Mouse (Mus musculus): Measurements from ENCODE around the gene Mok. TPM values are rescaled to one million over a fixed set of nuclear protein-coding genes. Genes with fewer than 3 reads are reported as not detected.

The Mok gene
- total RNA-seq, 1 experiment = 14.9 TPM

DNA sequence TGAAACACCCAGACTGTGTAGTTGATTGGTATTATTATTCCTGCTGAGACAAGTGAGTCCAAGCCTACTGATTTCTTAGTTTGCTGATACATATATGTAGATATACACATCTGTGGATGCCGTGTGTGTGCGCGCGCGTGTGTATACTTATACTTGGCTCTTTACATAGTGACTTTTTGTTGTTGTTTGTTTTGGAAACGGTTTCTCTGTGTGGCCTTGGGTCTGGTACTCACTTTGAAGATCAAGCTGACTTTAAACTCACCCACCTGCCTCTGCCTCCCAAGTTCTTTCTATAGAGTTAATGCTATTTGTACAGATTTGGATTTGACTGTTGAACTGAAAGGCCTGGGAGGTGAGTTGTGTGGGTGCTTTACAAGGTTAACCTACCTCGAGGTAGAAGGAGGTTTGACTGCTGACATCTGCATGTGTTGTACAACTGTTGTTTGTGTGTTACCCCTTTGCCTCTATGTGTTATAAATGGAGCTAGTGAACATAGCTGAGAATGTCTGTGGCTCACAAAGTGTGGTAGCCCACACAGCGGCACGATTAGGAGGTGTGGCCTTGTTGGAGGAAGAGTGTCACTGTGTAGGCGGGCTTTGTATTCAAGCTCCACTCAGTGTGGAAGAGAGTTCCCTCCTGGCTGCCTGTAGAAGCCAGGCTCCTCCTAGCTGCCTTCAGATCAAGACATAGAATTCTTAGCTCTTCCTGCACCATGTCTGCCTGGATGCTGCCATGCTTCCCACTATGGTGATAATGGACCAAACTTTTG, 70.1 kb downstream of the Mok start:
- in situ Hi-C loops (cut with MboI; ENCODE audit: low sequenced_read_pairs in 2 of 2, unreplicated experiment in 2 of 2) = no loop called here
- no peak for DNase-seq (ENCODE audit: low read depth, low spot score)
- H3K9me3 ChIP-seq (ENCODE audit: control insufficient read depth, insufficient read depth, low read depth, low read length) = no peaks in the 10 kb centered on the region
- no peaks in the 10 kb centered on the region for H3K36me3 ChIP-seq (ENCODE audit: control insufficient read depth, insufficient read depth, low read length, poor library complexity, severe bottlenecking)
- TF ChIP-seq HCFC1 (IDR thresholded peaks at IDR 0.05; ENCODE audit: borderline replicate concordance, insufficient read depth, low read length) = no peak
- no peak for TF ChIP-seq CHD2 (IDR thresholded peaks at IDR 0.05; ENCODE audit: low read depth, low read length)
- TF ChIP-seq ZC3H11A (IDR thresholded peaks at IDR 0.05; ENCODE audit: borderline replicate concordance, low read depth, low read length) = no peak
- TF ChIP-seq ZNF384 (IDR thresholded peaks at IDR 0.05; ENCODE audit: low read depth, low read length) = no peak
- no peak for TF ChIP-seq MAFK (IDR thresholded peaks at IDR 0.05; ENCODE audit: insufficient read depth, low read depth, low read length)
- H3K27ac ChIP-seq (ENCODE audit: insufficient read depth, low read depth, low read length, poor library complexity, severe bottlenecking) = no peak overlapping the region
- H3K4me1 ChIP-seq (ENCODE audit: control insufficient read depth in 2 of 2, insufficient read depth in 2 of 2, low read length in 2 of 2, poor library complexity in 1 of 2) = no peaks in the 10 kb centered on the region
- no peak overlapping the region for H3K9ac ChIP-seq (ENCODE audit: insufficient read depth, low read depth, low read length, poor library complexity, severe bottlenecking)
- H3K4me3 ChIP-seq (ENCODE audit: insufficient read depth in 1 of 2, low read depth in 1 of 2, low read length in 2 of 2, poor library complexity in 1 of 2, severe bottlenecking in 1 of 2) = no peak overlapping the region

DNA sequence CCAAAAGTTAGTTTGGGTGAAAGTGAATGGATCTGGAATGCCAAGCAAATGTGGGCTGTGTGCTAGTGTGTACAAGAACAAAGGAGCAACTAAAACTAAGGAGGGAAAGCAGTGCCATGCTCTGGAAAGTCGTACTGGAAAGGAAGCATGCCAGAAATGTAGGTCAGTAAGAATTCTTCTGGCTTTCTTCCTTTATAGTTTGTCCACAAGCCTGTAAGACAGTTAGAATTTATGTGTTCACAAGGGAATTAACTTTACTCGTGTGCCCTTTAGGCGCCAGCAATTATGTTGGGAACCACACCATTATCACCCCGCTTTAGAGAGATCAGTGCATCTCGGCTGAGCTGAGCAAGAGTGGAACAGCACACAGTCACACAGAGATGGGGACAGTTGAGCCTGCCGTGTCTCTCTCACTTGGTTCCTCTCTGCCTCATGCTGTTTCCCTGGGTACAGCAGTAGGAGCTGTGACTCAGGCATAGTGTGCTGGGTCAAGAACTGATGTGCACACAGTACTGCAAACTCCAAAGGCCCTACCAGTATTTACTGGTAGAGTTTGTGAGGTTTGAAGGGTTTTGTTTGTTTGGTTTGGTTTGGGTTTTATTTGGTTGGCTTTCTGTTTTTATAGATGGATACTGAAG, 71.0 kb downstream of the Mok start:
- no peak overlapping the region for H3K4me3 ChIP-seq (ENCODE audit: insufficient read depth in 1 of 2, low read depth in 1 of 2, low read length in 2 of 2, poor library complexity in 1 of 2, severe bottlenecking in 1 of 2)
- no peaks in the 10 kb centered on the region for H3K9me3 ChIP-seq (ENCODE audit: control insufficient read depth, insufficient read depth, low read depth, low read length)
- no peaks in the 10 kb centered on the region for H3K4me1 ChIP-seq (ENCODE audit: control insufficient read depth in 2 of 2, insufficient read depth in 2 of 2, low read length in 2 of 2, poor library complexity in 1 of 2)
- no peak for TF ChIP-seq HCFC1 (IDR thresholded peaks at IDR 0.05; ENCODE audit: borderline replicate concordance, insufficient read depth, low read length)
- no peak for TF ChIP-seq ZC3H11A (IDR thresholded peaks at IDR 0.05; ENCODE audit: borderline replicate concordance, low read depth, low read length)
- TF ChIP-seq MAFK (IDR thresholded peaks at IDR 0.05; ENCODE audit: insufficient read depth, low read depth, low read length) = no peak
- no peak for TF ChIP-seq ZNF384 (IDR thresholded peaks at IDR 0.05; ENCODE audit: low read depth, low read length)
- no peak for TF ChIP-seq CHD2 (IDR thresholded peaks at IDR 0.05; ENCODE audit: low read depth, low read length)
- DNase-seq (ENCODE audit: low read depth, low spot score) = no peak
- no peaks in the 10 kb centered on the region for H3K36me3 ChIP-seq (ENCODE audit: control insufficient read depth, insufficient read depth, low read length, poor library complexity, severe bottlenecking)
- in situ Hi-C loops (cut with MboI; ENCODE audit: low sequenced_read_pairs in 2 of 2, unreplicated experiment in 2 of 2) = no loop called here
- H3K9ac ChIP-seq (ENCODE audit: insufficient read depth, low read depth, low read length, poor library complexity, severe bottlenecking) = no peak overlapping the region
- H3K27ac ChIP-seq (ENCODE audit: insufficient read depth, low read depth, low read length, poor library complexity, severe bottlenecking) = no peak overlapping the region

DNA sequence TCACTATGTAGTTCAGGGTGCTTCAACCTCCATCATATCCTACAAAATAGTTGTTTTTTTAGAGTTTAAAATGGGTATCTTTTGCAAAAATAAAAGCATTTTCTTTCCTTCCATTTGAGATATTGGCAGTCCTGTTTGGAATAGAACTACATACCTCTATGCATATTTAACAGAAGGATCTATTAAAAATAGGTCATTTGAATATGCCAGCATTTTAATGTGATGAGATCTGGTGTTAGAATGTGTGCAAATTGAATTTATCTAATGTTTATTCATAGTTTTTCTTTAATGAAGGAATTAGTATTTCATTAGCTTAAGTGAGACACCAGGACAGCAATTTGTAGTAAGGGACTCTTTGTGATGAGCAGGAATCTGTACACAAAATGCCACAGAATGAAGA, 72.2 kb downstream of the Mok start:
- in situ Hi-C loops (cut with MboI; ENCODE audit: low sequenced_read_pairs in 2 of 2, unreplicated experiment in 2 of 2) = no loop called here
- TF ChIP-seq ZC3H11A (IDR thresholded peaks at IDR 0.05; ENCODE audit: borderline replicate concordance, low read depth, low read length) (no peak), MAFK (IDR thresholded peaks at IDR 0.05; ENCODE audit: insufficient read depth, low read depth, low read length) (no peak), CHD2 (IDR thresholded peaks at IDR 0.05; ENCODE audit: low read depth, low read length) (no peak), HCFC1 (IDR thresholded peaks at IDR 0.05; ENCODE audit: borderline replicate concordance, insufficient read depth, low read length) (no peak), ZNF384 (IDR thresholded peaks at IDR 0.05; ENCODE audit: low read depth, low read length) (no peak)
- Histone ChIP-seq H3K9me3 (ENCODE audit: control insufficient read depth, insufficient read depth, low read depth, low read length) (no peaks in the 10 kb centered on the region), H3K36me3 (ENCODE audit: control insufficient read depth, insufficient read depth, low read length, poor library complexity, severe bottlenecking) (no peaks in the 10 kb centered on the region), H3K27ac (ENCODE audit: insufficient read depth, low read depth, low read length, poor library complexity, severe bottlenecking) (no peak overlapping the region), H3K4me3 (ENCODE audit: insufficient read depth in 1 of 2, low read depth in 1 of 2, low read length in 2 of 2, poor library complexity in 1 of 2, severe bottlenecking in 1 of 2) (no peak overlapping the region), H3K4me1 (ENCODE audit: control insufficient read depth in 2 of 2, insufficient read depth in 2 of 2, low read length in 2 of 2, poor library complexity in 1 of 2) (no peaks in the 10 kb centered on the region), H3K9ac (ENCODE audit: insufficient read depth, low read depth, low read length, poor library complexity, severe bottlenecking) (no peak overlapping the region)
- no peak for DNase-seq (ENCODE audit: low read depth, low spot score)

DNA sequence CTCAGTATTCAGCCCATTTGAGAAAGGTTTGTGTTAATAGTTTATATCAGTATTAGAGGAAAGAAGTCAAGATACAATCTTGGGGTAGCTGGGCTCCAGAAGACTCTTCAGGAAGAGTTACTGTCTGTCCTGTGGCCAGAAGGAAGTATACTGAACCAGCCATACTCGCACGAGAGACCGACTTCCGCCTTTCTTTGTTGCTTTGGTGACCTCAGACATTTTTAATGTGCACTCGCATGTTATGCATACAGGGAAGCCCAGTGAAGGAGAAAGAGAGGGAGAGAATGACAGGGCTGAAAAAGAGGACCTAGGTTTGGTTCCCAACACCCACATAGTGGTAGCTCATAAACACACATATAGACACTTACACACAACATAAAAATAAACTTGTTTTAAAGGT, 76.2 kb downstream of the Mok start:
- Histone ChIP-seq H3K27ac (ENCODE audit: insufficient read depth, low read depth, low read length, poor library complexity, severe bottlenecking) (no peak overlapping the region), H3K4me3 (ENCODE audit: insufficient read depth in 1 of 2, low read depth in 1 of 2, low read length in 2 of 2, poor library complexity in 1 of 2, severe bottlenecking in 1 of 2) (no peak overlapping the region), H3K36me3 (ENCODE audit: control insufficient read depth, insufficient read depth, low read length, poor library complexity, severe bottlenecking) (no peaks in the 10 kb centered on the region), H3K4me1 (ENCODE audit: control insufficient read depth in 2 of 2, insufficient read depth in 2 of 2, low read length in 2 of 2, poor library complexity in 1 of 2) (peaks cover 3 to 8% of the 10 kb centered on the region in 2 experiments), H3K9ac (ENCODE audit: insufficient read depth, low read depth, low read length, poor library complexity, severe bottlenecking) (no peak overlapping the region), H3K9me3 (ENCODE audit: control insufficient read depth, insufficient read depth, low read depth, low read length) (no peaks in the 10 kb centered on the region)
- TF ChIP-seq MAFK (IDR thresholded peaks at IDR 0.05; ENCODE audit: insufficient read depth, low read depth, low read length) (no peak), HCFC1 (IDR thresholded peaks at IDR 0.05; ENCODE audit: borderline replicate concordance, insufficient read depth, low read length) (no peak), ZNF384 (IDR thresholded peaks at IDR 0.05; ENCODE audit: low read depth, low read length) (no peak), CHD2 (IDR thresholded peaks at IDR 0.05; ENCODE audit: low read depth, low read length) (no peak), ZC3H11A (IDR thresholded peaks at IDR 0.05; ENCODE audit: borderline replicate concordance, low read depth, low read length) (no peak)
- no peak for DNase-seq (ENCODE audit: low read depth, low spot score)
- in situ Hi-C loops (cut with MboI; ENCODE audit: low sequenced_read_pairs in 2 of 2, unreplicated experiment in 2 of 2) = no loop called here

All from ES-E14 (cell line).